ENCODE assay signal across 14 mouse cellular contexts in the genomic region with DNA sequence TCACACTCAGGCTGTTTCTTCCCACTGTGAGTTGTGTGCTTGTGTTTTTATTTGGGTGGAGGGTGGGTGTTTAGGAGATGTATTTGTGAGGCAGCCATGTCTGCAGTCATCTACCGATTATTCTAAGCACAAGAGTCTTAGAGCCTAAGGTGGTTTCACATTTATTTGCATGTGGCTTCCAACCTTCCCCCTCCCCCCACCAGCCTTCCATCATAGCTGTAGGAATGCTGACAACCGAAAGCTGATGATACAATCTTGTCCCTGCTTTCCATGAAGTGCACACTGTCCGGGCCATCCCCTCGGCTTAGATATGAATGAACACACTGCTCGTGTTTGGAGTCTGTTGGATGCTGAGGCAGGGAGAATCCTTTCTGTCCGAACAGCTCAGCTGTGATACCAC.
"Had no signal": no experiment of that assay in that cellular context is flagged by ENCODE, and none has a peak within 500 bp of the region (broad histone marks: within the 10 kb centered on the region; RNA-seq: fewer than 3 reads in every experiment).

No protein-coding gene starts in this region.

- H3K36me3 ChIP-seq: limb, embryonic 12.5 days; midbrain, embryonic 12.5 days had no signal

- H3K4me2 ChIP-seq: limb, embryonic 12.5 days; midbrain, embryonic 12.5 days had no signal

- DNase-seq: kidney, adult 11 months; kidney, adult 9 months; kidney, postnatal 10 days; kidney, postnatal 4 days; liver; lung, adult 2 months; lung, postnatal 10 days; right cerebral cortex, adult 18-20 months; thymus, postnatal 4 days had no signal

- H3K9ac ChIP-seq: limb, embryonic 12.5 days; liver, embryonic 14.5 days; midbrain, embryonic 12.5 days had no signal

- H3K9me3 ChIP-seq: limb, embryonic 12.5 days; midbrain, embryonic 12.5 days had no signal

- H3K27me3 ChIP-seq: limb, embryonic 12.5 days had no signal

- H3K27ac ChIP-seq: left cerebral cortex, adult 2 months; limb, embryonic 12.5 days; liver, embryonic 14.5 days; midbrain, embryonic 12.5 days; stomach, postnatal 0 days had no signal

- H3K4me3 ChIP-seq: left cerebral cortex, adult 2 months; limb, embryonic 12.5 days; midbrain, embryonic 12.5 days had no signal
